Mouse (Mus musculus): ENCODE data around the gene Dennd5a. TPM values are rescaled to one million over a fixed set of nuclear protein-coding genes. Genes with fewer than 3 reads are reported as not detected.

The Dennd5a gene
- polyA plus RNA-seq, 1 experiment from 2014 or later: 59.4 TPM

GRCm38 (mm10) chr7:109866643-109867042 lies 93.6 kb downstream of the Dennd5a start:
- peaks cover 3% of the 10 kb centered on the region; the same call in 1 of the 2 replicates for H3K4me1 ChIP-seq (ENCODE audit: control insufficient read depth, insufficient read depth, low read length)
- H3K9me3 ChIP-seq (replicated peaks; ENCODE audit: control insufficient read depth, low read length): no peaks in the 10 kb centered on the region
- H3K36me3 ChIP-seq (ENCODE audit: control insufficient read depth, insufficient read depth, low read length): no peaks in the 10 kb centered on the region
- ATAC-seq (no peak; the same call in 1 of the 2 replicates), DNase-seq (ENCODE audit: low spot score) (no peak)
- H3K4me2 ChIP-seq (ENCODE audit: low read length): no peak overlapping the region
- H3K27ac ChIP-seq (ENCODE audit: low read depth, low read length): no peak overlapping the region
- H3K4me3 ChIP-seq (ENCODE audit: low read depth, low read length): no peak overlapping the region
- no peak overlapping the region for H3K9ac ChIP-seq (ENCODE audit: low read length)
- 22% methylated on average over 3 of the region's 3 CpGs for WGBS
- H3K27me3 ChIP-seq (replicated peaks; ENCODE audit: control insufficient read depth, insufficient read depth, low read length): peaks cover 14% of the 10 kb centered on the region

- no peak within 1 kb of the TSS for H3K27ac ChIP-seq (ENCODE audit: low read depth, low read length)
- H3K27me3 ChIP-seq (replicated peaks; ENCODE audit: control insufficient read depth, insufficient read depth, low read length): peaks cover 14% of the 10 kb centered on the region
- H3K4me3 ChIP-seq (ENCODE audit: low read depth, low read length): peak within 1 kb of the TSS; percentile 52
- peaks cover 3% of the 10 kb centered on the region; the same call in 1 of the 2 replicates for H3K4me1 ChIP-seq (ENCODE audit: control insufficient read depth, insufficient read depth, low read length)
- H3K4me2 ChIP-seq (ENCODE audit: low read length): peak within 1 kb of the TSS; percentile 97
- peak; percentile 74 for ATAC-seq
- 2% methylated on average over 27 of the region's 69 CpGs for WGBS
- peak; percentile 40 for DNase-seq (ENCODE audit: low spot score)
- H3K9ac ChIP-seq (ENCODE audit: low read length): peak within 1 kb of the TSS; percentile 67
- no peaks in the 10 kb centered on the region for H3K9me3 ChIP-seq (replicated peaks; ENCODE audit: control insufficient read depth, low read length)
- H3K36me3 ChIP-seq (ENCODE audit: control insufficient read depth, insufficient read depth, low read length): no peaks in the 10 kb centered on the region
Measured at GRCm38 (mm10) chr7:109865370-109866229, 94.7 kb downstream of the Dennd5a start, which contains the start of gene Scube2. Gene Scube2, minus strand, starts transcription at chr7:109865679.

DNA sequence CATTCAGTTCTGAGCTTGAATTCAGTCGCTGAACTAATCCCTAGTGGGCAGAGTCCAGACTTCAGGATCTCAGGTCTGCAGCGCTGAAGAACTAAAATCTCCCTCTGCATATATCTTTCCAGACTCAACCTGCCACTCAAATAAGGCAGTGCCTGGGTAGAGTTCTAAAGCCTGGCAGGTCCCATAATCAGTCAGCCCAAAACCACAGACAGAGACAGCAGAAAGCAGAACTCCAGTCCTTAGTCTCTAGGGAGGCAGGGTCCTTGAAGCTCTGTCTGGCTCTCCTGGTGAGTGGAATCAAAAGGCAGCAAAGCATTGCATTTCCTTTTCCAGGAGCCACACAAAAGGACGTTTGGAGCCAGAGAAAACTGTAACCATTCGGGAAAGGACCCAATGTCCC lies 96.7 kb downstream of the Dennd5a start:
- DNase-seq (ENCODE audit: low spot score) (no peak), ATAC-seq (no peak)
- peaks cover 14% of the 10 kb centered on the region for H3K27me3 ChIP-seq (replicated peaks; ENCODE audit: control insufficient read depth, insufficient read depth, low read length)
- H3K9ac ChIP-seq (ENCODE audit: low read length): no peak overlapping the region
- H3K9me3 ChIP-seq (replicated peaks; ENCODE audit: control insufficient read depth, low read length): no peaks in the 10 kb centered on the region
- H3K4me3 ChIP-seq (ENCODE audit: low read depth, low read length): no peak overlapping the region
- no peak overlapping the region for H3K27ac ChIP-seq (ENCODE audit: low read depth, low read length)
- WGBS: 21% methylated on average over 4 of the region's 4 CpGs
- H3K36me3 ChIP-seq (ENCODE audit: control insufficient read depth, insufficient read depth, low read length): no peaks in the 10 kb centered on the region
- no peak overlapping the region for H3K4me2 ChIP-seq (ENCODE audit: low read length)
- peaks cover 3% of the 10 kb centered on the region; the same call in 1 of the 2 replicates for H3K4me1 ChIP-seq (ENCODE audit: control insufficient read depth, insufficient read depth, low read length)

- H3K4me2 ChIP-seq (ENCODE audit: low read length): no peak overlapping the region
- H3K36me3 ChIP-seq (ENCODE audit: control insufficient read depth, insufficient read depth, low read length): no peaks in the 10 kb centered on the region
- H3K27me3 ChIP-seq (replicated peaks; ENCODE audit: control insufficient read depth, insufficient read depth, low read length): peaks cover 14% of the 10 kb centered on the region
- H3K27ac ChIP-seq (ENCODE audit: low read depth, low read length): no peak overlapping the region
- H3K9ac ChIP-seq (ENCODE audit: low read length): no peak overlapping the region
- H3K9me3 ChIP-seq (replicated peaks; ENCODE audit: control insufficient read depth, low read length): no peaks in the 10 kb centered on the region
- no peak overlapping the region for H3K4me3 ChIP-seq (ENCODE audit: low read depth, low read length)
- 85% methylated on average over 7 of the region's 7 CpGs for WGBS
- H3K4me1 ChIP-seq (ENCODE audit: control insufficient read depth, insufficient read depth, low read length): no peaks in the 10 kb centered on the region
- DNase-seq (ENCODE audit: low spot score) (no peak), ATAC-seq (no peak)
Measured at GRCm38 (mm10) chr7:109860162-109860561, 100.1 kb downstream of the Dennd5a start.

GRCm38 (mm10) chr7:109859354-109859753 lies 100.9 kb downstream of the Dennd5a start:
- no peak for ATAC-seq
- no peak for DNase-seq (ENCODE audit: low spot score)
- Histone ChIP-seq H3K27me3 (replicated peaks; ENCODE audit: control insufficient read depth, insufficient read depth, low read length) (peaks cover 6% of the 10 kb centered on the region), H3K36me3 (ENCODE audit: control insufficient read depth, insufficient read depth, low read length) (no peaks in the 10 kb centered on the region), H3K27ac (ENCODE audit: low read depth, low read length) (no peak overlapping the region), H3K9ac (ENCODE audit: low read length) (no peak overlapping the region), H3K4me1 (ENCODE audit: control insufficient read depth, insufficient read depth, low read length) (no peaks in the 10 kb centered on the region), H3K9me3 (replicated peaks; ENCODE audit: control insufficient read depth, low read length) (no peaks in the 10 kb centered on the region), H3K4me3 (ENCODE audit: low read depth, low read length) (no peak overlapping the region), H3K4me2 (ENCODE audit: low read length) (no peak overlapping the region)
- WGBS: 60% methylated on average over 6 of the region's 6 CpGs

DNA sequence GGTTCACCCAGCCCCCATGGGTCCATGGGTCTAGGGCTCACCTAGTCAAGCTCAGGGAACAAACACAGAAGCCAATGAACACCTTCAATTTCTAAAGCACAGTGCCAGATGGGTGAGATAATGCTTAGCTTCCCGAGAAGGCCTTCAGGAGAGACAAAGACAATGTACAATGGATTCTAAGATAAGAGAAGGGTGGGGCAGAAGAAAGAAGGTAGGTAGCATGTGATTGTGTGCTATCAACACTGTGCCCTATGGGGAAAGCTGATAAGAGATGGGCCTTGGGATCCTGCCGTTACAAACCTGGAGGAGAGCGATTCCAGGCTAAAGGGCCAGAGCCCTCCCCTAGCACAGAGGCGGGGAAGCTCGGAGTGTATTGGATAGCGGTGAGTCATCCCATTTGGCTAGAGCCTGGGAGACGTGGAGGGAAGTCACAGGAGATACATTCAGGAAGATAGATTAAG lies 107.5 kb downstream of the Dennd5a start:
- Histone ChIP-seq H3K9ac (ENCODE audit: low read length) (no peak overlapping the region), H3K9me3 (replicated peaks; ENCODE audit: control insufficient read depth, low read length) (no peaks in the 10 kb centered on the region), H3K27ac (ENCODE audit: low read depth, low read length) (no peak overlapping the region), H3K27me3 (replicated peaks; ENCODE audit: control insufficient read depth, insufficient read depth, low read length) (no peaks in the 10 kb centered on the region), H3K4me3 (ENCODE audit: low read depth, low read length) (no peak overlapping the region), H3K4me1 (ENCODE audit: control insufficient read depth, insufficient read depth, low read length) (peaks cover 26% of the 10 kb centered on the region), H3K4me2 (ENCODE audit: low read length) (no peak overlapping the region), H3K36me3 (ENCODE audit: control insufficient read depth, insufficient read depth, low read length) (no peaks in the 10 kb centered on the region)
- ATAC-seq: no peak
- WGBS: 74% methylated on average over 7 of the region's 7 CpGs
- DNase-seq (ENCODE audit: low spot score): no peak

- H3K27me3 ChIP-seq (replicated peaks; ENCODE audit: control insufficient read depth, insufficient read depth, low read length): no peaks in the 10 kb centered on the region
- DNase-seq (ENCODE audit: low spot score): no peak
- H3K4me3 ChIP-seq (ENCODE audit: low read depth, low read length): no peak overlapping the region
- 89% methylated on average over 7 of the region's 7 CpGs for WGBS
- ATAC-seq: no peak
- peaks cover 26% of the 10 kb centered on the region for H3K4me1 ChIP-seq (ENCODE audit: control insufficient read depth, insufficient read depth, low read length)
- H3K9ac ChIP-seq (ENCODE audit: low read length): no peak overlapping the region
- H3K4me2 ChIP-seq (ENCODE audit: low read length): no peak overlapping the region
- no peak overlapping the region for H3K27ac ChIP-seq (ENCODE audit: low read depth, low read length)
- H3K9me3 ChIP-seq (replicated peaks; ENCODE audit: control insufficient read depth, low read length): no peaks in the 10 kb centered on the region
- no peaks in the 10 kb centered on the region for H3K36me3 ChIP-seq (ENCODE audit: control insufficient read depth, insufficient read depth, low read length)
Measured at GRCm38 (mm10) chr7:109852017-109852416, 108.3 kb downstream of the Dennd5a start.

DNA sequence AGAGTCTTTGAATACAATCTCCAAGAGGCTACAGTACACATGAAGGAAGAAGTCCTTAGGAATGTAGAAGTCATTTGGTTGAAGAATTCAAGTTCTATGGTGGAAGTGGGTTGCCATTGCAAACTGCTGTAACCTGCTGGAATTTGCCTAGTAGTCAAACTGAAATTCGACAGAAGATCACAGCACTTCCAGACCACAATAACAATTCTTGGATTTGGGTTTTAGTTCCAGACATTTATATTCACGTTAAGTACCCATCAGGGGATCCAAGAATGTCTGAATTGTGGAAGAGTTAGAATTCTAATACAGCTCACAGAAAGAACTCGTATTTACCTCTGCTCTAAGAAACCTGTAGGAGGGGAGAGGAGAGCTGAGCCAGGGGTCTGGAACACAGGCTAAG lies 109.7 kb downstream of the Dennd5a start:
- Histone ChIP-seq H3K4me1 (ENCODE audit: control insufficient read depth, insufficient read depth, low read length) (peaks cover 26% of the 10 kb centered on the region), H3K27ac (ENCODE audit: low read depth, low read length) (no peak overlapping the region), H3K9ac (ENCODE audit: low read length) (no peak overlapping the region), H3K27me3 (replicated peaks; ENCODE audit: control insufficient read depth, insufficient read depth, low read length) (no peaks in the 10 kb centered on the region), H3K36me3 (ENCODE audit: control insufficient read depth, insufficient read depth, low read length) (no peaks in the 10 kb centered on the region), H3K9me3 (replicated peaks; ENCODE audit: control insufficient read depth, low read length) (no peaks in the 10 kb centered on the region), H3K4me3 (ENCODE audit: low read depth, low read length) (no peak overlapping the region), H3K4me2 (ENCODE audit: low read length) (no peak overlapping the region)
- 31% methylated on average over 3 of the region's 3 CpGs for WGBS
- ATAC-seq (no peak), DNase-seq (ENCODE audit: low spot score) (no peak)

Data from forebrain, embryonic 14.5 days (tissue).